Mouse (Mus musculus) skeletal muscle tissue, adult 2 months (tissue): ENCODE measurements around the gene Ankrd12.

Experiments
- DNase-seq: peaks from one replicate; pipeline ENCODE4 v3.0.0-alpha.2; 2012; ENCODE audit warnings: low read depth, low spot score

Gene Ankrd12

DNA sequence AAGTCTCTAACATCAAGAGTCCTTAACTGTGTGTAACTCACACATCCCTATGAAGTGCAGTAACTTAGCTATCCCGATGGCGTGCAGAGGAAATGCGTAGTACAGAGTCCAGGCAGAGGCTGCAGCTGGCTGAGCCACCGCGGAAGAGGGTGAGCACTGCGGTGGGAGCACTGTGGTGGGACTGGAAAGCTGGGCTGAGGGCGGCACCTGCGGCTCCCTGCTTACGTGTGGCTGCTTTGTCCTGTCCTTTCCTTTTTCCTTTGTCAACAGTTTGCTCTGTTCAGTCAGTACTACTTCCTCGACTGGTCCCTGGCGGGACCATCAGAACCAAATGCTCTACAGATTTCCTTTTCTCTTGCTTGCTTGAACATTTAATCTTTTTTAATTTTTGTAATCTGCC lies 109.1 kb downstream of the Ankrd12 start:
- no peak for DNase-seq

DNA sequence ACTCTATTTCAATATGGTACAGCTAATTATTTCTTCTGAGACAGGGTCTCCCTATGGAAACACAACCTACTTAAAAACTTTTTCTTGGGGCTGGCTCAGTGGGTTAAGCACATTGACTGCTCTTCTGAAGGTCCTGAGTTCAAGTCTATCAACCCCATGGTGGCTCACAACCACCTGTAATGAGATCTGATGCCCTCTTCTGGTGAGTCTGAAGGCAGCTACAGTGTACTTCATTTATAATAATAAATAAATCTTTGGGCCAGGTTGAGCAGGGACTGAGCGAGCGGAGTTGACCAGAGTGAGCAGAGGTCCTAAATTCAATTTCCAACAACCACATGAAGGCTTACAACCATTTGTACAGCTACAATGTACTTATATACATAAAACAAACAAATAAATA lies 114.6 kb downstream of the Ankrd12 start:
- no peak for DNase-seq

DNA sequence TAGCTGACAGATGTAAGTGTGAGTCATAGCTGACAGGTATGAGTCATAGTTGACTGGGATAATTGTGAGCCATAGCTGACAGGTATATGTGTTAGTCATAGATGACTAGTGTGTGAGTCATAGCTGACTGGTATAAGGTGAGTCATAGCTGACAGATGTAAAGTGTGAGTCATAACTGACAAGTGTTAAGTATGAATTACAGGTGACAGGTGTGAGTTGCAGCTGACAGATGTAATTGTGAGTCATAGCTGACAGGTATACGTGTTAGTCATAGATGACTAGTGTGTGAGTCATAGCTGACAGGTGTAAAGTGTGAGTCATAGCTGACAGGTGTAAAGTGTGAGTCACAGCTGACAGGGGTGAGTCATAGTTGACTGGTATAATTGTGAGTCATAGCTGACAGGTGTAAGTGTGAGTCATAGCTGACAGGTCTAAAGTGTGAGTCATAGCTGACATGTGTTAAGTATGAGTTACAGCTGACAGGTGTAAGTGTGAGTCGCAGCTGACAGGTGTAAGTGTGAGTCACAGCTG lies 115.2 kb downstream of the Ankrd12 start:
- no peak for DNase-seq

DNA sequence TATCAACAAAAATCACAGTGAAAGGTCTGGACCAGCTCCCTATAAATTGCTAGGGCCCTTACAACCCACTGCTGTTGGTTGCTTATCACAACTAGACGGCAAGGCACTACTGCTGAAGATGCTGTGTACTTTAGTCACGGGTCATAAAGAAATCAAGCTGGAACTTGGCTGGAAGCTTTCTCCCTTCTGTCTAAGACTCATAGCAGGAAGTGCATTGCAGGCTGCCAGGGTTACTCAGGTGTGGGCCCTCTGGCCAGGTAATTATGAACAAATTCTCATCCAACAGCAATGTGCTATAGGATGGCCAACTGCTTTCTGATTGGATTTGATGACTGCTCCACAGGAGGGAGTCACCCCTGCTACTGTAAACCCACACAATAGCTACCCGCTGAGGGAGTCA lies 117.9 kb downstream of the Ankrd12 start:
- no peak for DNase-seq

DNA sequence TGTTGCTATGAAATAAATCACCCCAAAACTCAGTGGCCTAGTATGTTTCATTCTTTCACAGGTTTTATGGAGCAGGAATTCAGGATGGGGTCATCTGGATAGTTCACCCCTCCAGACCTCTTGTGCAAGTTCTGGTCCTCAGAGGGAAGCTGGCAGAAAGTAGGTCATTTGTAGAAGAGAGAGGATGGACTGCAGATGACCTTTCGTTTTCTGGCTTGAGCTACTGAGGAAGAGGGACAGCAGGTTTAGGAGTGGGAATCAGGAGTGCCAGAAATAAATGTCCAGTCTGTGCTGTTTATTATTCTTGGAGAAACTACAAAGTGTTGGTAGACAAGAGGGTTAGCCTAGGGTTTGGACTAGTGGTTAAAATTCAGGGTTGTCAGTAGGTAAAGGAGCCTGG lies 118.5 kb downstream of the Ankrd12 start:
- DNase-seq: no peak

DNA sequence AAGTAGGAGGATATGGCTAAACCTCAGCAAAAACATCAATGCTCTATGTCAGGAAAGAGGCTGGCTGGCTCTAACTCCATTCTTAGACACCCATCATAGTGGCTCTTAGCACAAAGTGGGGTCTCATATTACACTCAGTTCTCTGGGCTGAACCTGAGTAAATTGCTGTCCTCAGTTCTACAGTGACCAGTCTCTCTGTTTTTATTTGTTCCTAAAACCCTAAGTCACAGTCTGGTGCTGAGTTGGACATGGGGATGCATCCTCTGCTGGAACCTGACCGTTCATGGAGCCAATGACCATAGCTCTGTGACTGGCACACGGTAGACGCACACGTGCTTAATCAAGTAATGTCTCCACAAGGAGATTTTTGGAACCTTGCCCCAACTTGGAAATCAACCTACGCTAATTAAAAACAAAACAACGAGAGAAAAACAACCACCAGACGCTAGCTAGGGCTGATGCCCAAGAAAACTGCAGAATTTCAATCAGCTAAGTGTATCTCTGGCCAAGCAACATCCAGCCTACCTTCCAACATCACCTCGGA lies 119.0 kb downstream of the Ankrd12 start:
- DNase-seq: no peak

DNA sequence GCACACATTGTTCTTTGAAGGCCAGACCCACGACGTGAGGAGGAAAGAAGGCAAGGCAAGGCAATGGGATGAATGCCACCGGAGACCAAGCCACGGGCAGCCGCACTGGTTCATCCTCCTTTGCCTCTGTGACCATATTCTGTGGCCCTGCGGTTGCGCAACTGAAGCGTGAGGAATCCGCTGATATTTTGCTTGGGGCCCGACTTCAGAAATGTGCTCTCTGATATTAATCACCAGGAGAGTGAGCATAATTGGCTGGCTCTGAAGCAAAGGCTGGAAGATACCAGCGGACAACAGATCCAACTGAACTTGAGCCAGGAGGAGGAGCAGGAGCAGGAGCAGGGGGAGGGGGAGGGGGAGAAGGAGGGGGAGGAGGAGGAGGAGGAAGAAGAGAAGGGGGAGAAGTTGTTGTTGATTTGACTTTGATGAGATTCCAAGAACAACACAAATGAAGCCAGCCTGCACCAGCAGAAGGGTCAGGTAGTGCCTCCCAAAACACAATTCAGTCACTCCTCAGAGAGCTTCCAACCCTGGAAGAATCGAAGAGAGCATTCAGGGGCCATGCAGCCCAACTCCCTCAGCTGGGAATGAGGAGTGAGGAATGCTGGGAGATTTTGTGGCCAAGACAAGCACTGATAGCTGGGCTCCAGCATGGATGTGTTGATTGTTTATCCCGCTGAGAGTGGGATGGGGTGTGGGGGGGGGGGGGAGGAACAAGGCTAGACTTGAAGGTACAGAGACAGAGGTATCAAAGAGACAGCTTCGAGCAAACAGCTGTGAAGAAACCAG lies 119.7 kb downstream of the Ankrd12 start:
- DNase-seq: peak; percentile 46

DNA sequence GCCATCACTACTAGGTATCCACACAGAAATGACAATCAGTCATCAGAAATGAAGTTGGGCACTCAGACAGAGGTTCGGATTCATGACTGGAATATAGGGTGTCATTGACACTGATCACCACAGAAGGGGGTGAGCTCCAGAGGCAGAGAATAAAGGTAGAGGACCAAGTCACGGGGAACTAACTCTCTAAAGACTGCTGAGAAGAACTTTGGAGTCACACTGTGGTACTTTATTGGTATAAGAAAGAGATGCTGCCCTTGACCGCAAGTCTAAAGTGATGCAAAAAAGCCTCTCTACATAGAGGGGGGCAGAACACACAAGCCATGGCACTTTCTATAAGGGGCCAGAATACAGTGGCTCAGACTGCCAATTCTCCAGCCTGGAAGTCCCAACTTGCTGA lies 120.7 kb downstream of the Ankrd12 start:
- no peak for DNase-seq

DNA sequence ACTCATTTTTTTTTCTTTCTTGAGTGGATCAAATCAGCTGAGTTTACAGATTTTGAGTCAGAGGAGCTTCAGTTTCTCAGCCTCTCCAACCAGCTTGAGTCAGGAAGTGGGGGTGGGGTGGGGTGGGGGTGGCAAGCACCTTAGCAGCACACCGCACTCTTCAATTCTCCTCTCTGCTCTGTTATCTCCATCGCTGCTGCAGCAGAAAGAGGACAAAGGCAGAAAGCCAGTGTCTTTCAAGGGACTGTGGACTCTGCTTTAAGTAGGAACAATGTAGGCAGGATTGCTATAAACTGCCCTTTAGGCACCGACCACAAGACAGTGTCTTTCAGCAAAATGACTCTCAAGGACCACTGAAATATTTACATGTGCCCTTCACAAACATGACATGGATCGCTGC lies 122.9 kb downstream of the Ankrd12 start:
- DNase-seq: no peak

DNA sequence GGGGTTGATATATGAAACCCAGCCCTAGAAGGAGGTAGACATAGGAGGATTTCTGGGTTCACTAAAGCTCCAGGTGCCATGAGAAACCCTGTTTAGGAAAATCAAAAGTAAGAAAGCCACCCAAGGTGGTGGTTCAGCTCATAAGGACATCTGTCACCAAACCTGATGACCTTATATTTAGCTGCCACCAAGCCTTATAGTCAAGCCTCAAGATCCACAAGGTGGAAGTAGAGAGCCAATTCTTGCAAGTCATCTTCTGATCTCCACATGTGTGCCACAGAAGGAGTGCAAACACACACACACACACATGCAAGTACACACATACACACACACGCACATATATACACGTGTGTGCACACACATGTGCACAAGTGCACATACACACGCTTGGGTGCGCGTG lies 124.8 kb downstream of the Ankrd12 start:
- no peak for DNase-seq

DNA sequence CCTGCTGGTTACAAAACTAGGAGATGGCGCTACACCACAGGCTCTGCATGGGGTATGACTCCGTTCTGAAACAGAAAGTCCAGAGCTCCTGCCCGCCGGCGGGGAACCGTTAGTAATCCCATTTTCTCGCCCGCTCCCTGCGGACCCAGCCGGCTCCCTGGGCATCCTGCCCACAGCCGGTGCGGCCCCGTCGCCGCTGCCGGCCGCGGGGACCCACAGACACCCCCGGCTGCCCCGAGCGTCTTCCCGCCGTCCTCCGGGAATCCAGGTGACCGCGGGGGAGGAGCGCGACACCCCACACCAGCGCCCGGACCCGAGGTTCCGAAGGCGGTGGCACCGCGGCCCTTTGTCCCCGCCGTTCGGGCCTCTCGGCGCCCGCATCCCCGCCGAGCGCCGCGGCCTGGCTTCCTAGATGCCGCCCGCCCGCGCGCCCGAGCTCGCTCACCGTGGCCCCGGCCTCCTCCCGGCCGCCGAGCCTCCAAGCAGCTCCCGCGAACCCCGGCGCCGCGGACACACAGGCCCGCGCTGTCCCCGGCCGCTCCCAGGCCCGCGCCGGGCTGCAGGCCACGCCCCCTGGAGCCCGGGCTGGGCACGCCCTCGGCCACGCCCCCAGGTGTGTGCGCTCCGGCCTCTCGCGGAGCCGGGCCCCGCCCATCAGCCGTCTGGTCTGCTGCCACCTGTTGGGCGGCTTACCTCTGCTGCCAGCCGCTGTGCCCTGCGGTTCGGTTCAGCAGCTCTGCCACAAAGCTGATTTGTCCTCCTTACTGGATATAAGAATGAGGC lies 126.1 kb downstream of the Ankrd12 start, which contains the start of gene Twsg1:
Gene Twsg1 (minus strand): TSS at position 605 of the 783 bp plus-strand sequence.
- DNase-seq: peak; percentile 88

DNA sequence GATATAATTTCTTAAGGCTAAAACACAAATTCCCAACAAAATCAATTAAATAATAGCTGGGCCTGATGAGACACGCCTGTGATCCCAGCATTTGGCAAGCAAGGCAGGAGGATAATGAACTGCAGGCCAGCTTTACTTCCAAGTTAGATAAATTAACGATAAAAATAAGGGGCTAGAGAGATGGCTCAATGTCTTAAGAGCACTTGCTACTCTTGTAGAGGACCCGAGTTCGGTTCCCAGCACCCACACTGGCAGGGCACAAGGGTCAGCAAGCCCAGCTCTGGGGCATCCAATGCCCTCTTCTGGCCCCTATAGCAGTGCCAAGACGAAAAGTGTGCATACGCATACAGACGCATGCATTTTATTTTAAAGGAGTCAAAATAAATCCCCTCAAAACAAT lies 126.7 kb downstream of the Ankrd12 start:
- DNase-seq: no peak

DNA sequence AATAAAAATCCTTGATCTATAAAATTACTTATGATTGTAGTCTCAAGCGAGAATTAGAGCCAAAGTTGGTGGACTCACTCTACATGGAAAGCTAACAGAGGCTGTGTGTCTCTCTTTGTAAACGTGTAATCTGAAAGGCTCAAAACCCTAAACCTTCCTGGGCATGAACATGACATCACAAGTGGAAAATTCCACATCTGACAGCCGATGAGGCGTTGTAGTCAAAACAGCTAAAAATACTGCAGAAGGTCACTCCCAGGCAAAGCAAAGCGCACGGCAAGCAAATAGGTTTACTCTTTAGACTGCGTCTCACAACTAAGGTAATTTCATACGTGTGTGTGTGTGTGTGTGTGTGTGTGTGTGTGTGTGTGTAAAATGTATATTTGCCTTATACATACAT lies 129.6 kb downstream of the Ankrd12 start:
- peak; percentile 64 for DNase-seq

DNA sequence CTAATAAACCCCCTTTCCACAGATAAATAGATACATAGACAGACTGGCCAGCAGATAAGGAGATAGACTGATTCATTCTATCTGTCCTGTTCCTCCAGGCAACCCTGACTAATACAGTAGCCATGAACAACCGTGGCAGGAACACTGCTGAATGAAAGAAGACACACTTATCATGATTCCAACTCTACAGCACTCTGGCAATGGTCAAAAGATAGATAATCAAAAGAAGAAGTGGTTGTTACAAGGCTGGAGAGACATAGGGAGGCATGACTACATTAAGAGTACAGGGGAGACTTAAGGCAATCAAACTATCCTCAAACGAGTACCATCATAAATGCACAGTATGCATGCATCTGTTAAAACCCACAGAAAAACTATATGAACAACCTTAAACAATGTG lies 131.5 kb downstream of the Ankrd12 start:
- no peak for DNase-seq

DNA sequence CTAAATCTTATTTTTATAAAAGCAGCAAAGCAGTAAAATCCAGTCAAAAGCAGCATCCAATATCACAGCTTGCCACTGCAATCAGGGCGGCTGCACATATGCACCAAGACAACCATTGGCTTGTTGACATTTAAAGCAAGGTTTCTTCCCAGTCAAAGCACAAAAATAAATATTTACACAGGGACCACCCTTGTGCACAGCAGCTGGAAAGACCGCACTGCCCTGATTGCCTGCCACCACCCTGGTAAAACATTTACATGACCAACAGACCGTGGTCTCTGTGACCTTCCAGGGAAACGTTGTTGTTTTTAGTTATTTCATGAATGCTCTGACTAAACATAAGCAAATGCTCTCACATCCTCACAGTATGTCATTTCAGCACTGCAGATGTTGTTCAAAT lies 134.5 kb downstream of the Ankrd12 start:
- DNase-seq: no peak

DNA sequence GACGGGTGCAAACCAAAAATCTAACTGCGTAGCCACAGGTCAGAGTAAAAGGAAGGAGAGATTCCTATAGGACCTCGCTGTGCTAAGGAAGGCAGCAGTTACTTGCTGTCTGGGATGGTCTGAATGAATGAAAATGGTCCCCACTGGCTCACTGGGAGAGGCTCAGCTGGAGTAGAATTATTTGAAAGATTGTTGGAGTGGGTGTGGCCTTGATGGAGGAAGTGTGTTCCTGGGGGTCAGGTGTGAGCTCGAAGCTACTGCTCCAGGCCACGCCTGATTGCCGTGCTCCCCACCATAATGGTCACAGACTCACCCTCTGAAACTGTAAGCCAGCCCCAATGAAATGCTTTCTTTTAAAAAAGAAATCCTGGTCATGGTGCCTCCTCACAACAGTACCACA lies 135.6 kb downstream of the Ankrd12 start:
- DNase-seq: no peak

DNA sequence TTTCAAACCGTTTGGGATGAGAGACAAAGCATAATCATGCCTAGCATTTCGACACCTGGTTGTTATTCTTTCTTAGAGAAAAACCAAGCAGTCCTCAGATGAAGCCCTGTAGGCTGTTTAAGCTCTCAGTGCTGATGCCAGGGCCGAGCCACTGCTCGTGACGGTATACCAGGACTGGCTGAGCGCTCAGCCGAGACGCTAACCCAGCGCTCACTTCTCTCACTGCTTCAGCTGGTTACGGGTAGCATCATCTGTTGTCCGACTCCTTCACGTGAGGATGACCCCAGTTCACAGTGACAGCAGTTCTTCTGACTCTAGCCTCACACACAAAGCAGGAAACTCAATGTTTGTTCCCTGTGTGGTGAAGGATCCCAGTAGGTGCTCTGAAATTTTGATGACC lies 136.7 kb downstream of the Ankrd12 start:
- DNase-seq: no peak

DNA sequence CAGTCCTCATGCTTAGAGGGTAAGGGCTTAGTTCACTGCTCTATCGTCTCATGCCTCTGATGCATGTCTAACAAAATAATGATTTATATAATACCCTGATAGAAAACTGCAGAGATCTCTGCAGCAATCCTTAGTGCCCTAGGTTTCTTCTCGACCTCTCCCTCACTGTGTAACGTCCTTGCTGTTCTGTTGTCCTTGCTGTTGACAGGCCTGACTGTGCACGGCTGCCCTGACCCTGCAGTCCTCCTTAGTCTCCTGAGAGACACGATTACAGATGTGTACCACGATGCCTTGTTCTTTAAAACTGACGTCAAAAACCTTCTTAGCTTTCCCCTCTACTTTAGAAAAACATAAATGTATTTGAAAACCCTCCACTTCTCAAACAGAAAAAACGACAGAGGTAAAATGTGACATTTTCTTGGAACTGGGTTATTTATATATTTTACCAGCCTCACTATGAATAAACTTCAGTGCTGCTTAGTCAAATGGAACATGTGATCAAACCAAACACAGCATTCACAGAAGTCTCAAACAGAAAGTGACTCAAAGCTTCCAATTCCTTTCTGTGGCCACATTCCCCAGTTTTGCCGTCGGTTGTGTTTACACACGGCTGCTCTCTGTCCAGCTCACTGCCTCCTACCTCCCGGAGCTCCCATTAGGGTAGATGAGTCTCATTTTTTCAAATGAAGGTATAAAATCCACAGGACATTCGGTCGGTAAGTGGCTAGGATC lies 137.3 kb downstream of the Ankrd12 start:
- no peak for DNase-seq

DNA sequence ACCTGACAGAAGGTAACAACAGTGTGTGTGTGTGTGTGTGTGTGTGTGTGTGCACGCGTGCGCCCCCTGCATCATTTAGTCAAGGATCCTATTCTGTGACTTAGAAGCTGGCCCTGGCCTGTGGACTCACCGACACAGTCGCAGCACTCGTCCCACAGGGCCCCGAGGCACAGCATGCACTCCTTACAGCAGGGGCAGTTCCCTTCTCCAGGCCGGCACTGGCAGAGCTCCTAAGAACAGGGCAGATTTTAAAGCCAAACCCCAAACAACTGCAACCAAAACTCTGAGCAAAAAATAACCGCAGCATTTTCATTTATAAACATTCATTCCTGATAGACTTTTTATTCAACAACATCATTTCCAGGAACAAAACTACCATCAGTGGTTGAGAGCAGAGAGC lies 139.2 kb downstream of the Ankrd12 start:
- no peak for DNase-seq

DNA sequence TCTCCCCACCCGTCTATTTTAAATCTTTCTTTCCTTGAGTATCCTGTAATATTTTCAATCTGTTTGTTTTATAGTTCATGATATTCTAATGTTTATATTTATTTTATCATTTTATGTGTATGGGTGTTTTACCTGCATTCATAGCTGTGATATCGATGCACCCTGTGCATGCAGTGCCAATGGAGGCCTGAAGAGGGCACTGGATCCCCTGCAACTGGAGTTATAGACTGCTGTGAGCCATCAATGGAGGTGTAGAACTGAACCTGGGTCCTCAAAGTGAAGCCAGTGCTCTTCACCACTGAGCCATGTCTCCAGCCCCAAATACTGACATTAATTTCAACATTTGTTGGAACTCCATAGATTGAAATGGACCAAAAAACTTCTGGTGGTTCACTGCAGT lies 143.1 kb downstream of the Ankrd12 start:
- no peak for DNase-seq

DNA sequence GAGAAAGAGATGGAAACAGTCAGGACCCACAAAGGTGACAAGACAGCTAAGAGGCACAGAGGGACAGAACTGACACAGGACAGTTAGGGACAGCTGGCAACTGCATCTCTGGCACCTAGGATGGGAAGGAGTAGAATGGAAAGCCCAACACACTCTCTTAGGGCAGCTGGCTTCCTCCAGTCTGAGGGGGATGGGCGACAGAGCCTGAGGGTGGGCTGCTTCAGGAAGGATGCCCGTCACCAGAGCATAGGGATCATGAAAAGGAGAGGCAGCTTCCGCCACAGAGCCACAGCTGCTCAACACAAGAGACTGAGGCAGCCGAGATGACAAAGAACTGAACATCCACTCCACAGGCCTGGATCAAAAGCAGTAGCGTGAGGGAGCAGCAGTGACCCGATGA lies 145.4 kb downstream of the Ankrd12 start:
- DNase-seq: no peak

DNA sequence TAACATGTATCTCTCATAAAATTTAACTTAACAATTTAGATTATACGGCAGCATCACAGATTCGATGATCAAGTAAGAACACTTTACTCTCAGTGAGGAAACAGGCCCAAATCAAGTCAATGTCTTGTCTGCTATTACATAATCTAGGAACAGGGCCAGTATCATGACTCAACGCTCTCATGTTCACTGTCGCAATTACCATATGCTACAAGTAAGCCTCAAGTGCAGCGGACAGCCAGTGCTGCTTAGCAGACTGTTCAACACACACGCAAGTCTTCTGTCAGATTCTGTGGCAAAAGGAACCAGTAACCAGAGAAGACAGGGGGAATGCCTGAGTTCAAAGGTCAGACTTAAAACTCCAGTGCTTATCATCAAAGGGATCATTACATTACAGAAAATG lies 145.9 kb downstream of the Ankrd12 start:
- peak; percentile 92 for DNase-seq
